Mouse (Mus musculus): ENCODE measurements around the gene Mif. TPM values are rescaled to one million over a fixed set of nuclear protein-coding genes. Genes with fewer than 3 reads are reported as not detected.

The Mif gene
- polyA plus RNA-seq, 2 experiments: 1,598 to 1,684 TPM

GRCm38 (mm10) chr10:75857598-75857997 is 2.4 kb downstream of the Mif start:
- Histone ChIP-seq H3K27me3 (ENCODE audit: control insufficient read depth, insufficient read depth, low read length) (no peaks in the 10 kb centered on the region), H3K4me1 (ENCODE audit: control insufficient read depth, insufficient read depth, low read length) (peaks cover 16% of the 10 kb centered on the region), H3K4me3 (replicated peaks; ENCODE audit: low read length) (no peak overlapping the region), H3K9me3 (ENCODE audit: control insufficient read depth, low read length) (no peaks in the 10 kb centered on the region), H3K4me2 (replicated peaks; ENCODE audit: low read depth, low read length, severe bottlenecking) (no peak overlapping the region), H3K27ac (replicated peaks; ENCODE audit: low read depth, low read length) (no peak overlapping the region), H3K36me3 (ENCODE audit: control insufficient read depth, insufficient read depth, low read length) (peaks cover 20% of the 10 kb centered on the region), H3K9ac (ENCODE audit: low read depth, low read length, severe bottlenecking) (no peak overlapping the region)
- DNase-seq (ENCODE audit: low spot score) (no peak), ATAC-seq (ENCODE audit: low FRiP score, low read depth) (no peak)
- 94% methylated on average over 4 of the region's 4 CpGs for WGBS
- TF ChIP-seq POLR2A (IDR thresholded peaks at IDR 0.05; ENCODE audit: borderline replicate concordance, extremely low read depth, insufficient read depth, insufficient read length): no peak

- no peak overlapping the region for H3K27ac ChIP-seq (replicated peaks; ENCODE audit: low read depth, low read length)
- H3K4me3 ChIP-seq (replicated peaks; ENCODE audit: low read length): no peak overlapping the region
- no peaks in the 10 kb centered on the region for H3K27me3 ChIP-seq (ENCODE audit: control insufficient read depth, insufficient read depth, low read length)
- no peak for TF ChIP-seq POLR2A (IDR thresholded peaks at IDR 0.05; ENCODE audit: borderline replicate concordance, extremely low read depth, insufficient read depth, insufficient read length)
- ATAC-seq (ENCODE audit: low FRiP score, low read depth): no peak
- DNase-seq (ENCODE audit: low spot score): no peak
- peaks cover 16% of the 10 kb centered on the region for H3K4me1 ChIP-seq (ENCODE audit: control insufficient read depth, insufficient read depth, low read length)
- no peak overlapping the region for H3K9ac ChIP-seq (ENCODE audit: low read depth, low read length, severe bottlenecking)
- no peaks in the 10 kb centered on the region for H3K9me3 ChIP-seq (ENCODE audit: control insufficient read depth, low read length)
- WGBS: 73% methylated on average over 3 of the region's 3 CpGs
- H3K4me2 ChIP-seq (replicated peaks; ENCODE audit: low read depth, low read length, severe bottlenecking): no peak overlapping the region
- H3K36me3 ChIP-seq (ENCODE audit: control insufficient read depth, insufficient read depth, low read length): peaks cover 20% of the 10 kb centered on the region
These were observed 3.1 kb downstream of the Mif start for GRCm38 (mm10) chr10:75856976-75857375.

- no peak overlapping the region for H3K4me2 ChIP-seq (replicated peaks; ENCODE audit: low read depth, low read length, severe bottlenecking)
- H3K36me3 ChIP-seq (ENCODE audit: control insufficient read depth, insufficient read depth, low read length): peaks cover 20% of the 10 kb centered on the region
- no peak for ATAC-seq (ENCODE audit: low FRiP score, low read depth)
- 78% methylated on average over 11 of the region's 11 CpGs for WGBS
- no peak for TF ChIP-seq POLR2A (IDR thresholded peaks at IDR 0.05; ENCODE audit: borderline replicate concordance, extremely low read depth, insufficient read depth, insufficient read length)
- H3K9me3 ChIP-seq (ENCODE audit: control insufficient read depth, low read length): no peaks in the 10 kb centered on the region
- no peak for DNase-seq (ENCODE audit: low spot score)
- no peak overlapping the region for H3K9ac ChIP-seq (ENCODE audit: low read depth, low read length, severe bottlenecking)
- H3K4me3 ChIP-seq (replicated peaks; ENCODE audit: low read length): no peak overlapping the region
- H3K27me3 ChIP-seq (ENCODE audit: control insufficient read depth, insufficient read depth, low read length): no peaks in the 10 kb centered on the region
- H3K4me1 ChIP-seq (ENCODE audit: control insufficient read depth, insufficient read depth, low read length): peaks cover 21% of the 10 kb centered on the region
- no peak overlapping the region for H3K27ac ChIP-seq (replicated peaks; ENCODE audit: low read depth, low read length)
These were observed 3.7 kb downstream of the Mif start for GRCm38 (mm10) chr10:75856155-75856907.

GRCm38 (mm10) chr10:75855416-75855981 is 4.5 kb downstream of the Mif start:
- WGBS: 86% methylated on average over 15 of the region's 15 CpGs
- Histone ChIP-seq H3K4me3 (replicated peaks; ENCODE audit: low read length) (no peak overlapping the region), H3K36me3 (ENCODE audit: control insufficient read depth, insufficient read depth, low read length) (peaks cover 20% of the 10 kb centered on the region), H3K4me1 (ENCODE audit: control insufficient read depth, insufficient read depth, low read length) (peaks cover 22% of the 10 kb centered on the region), H3K27me3 (ENCODE audit: control insufficient read depth, insufficient read depth, low read length) (no peaks in the 10 kb centered on the region), H3K4me2 (replicated peaks; ENCODE audit: low read depth, low read length, severe bottlenecking) (no peak overlapping the region), H3K9ac (ENCODE audit: low read depth, low read length, severe bottlenecking) (no peak overlapping the region), H3K27ac (replicated peaks; ENCODE audit: low read depth, low read length) (no peak overlapping the region), H3K9me3 (ENCODE audit: control insufficient read depth, low read length) (no peaks in the 10 kb centered on the region)
- no peak for DNase-seq (ENCODE audit: low spot score)
- no peak for ATAC-seq (ENCODE audit: low FRiP score, low read depth)
- no peak for TF ChIP-seq POLR2A (IDR thresholded peaks at IDR 0.05; ENCODE audit: borderline replicate concordance, extremely low read depth, insufficient read depth, insufficient read length)

- Histone ChIP-seq H3K4me3 (replicated peaks; ENCODE audit: low read length) (no peak overlapping the region), H3K27ac (replicated peaks; ENCODE audit: low read depth, low read length) (no peak overlapping the region), H3K9ac (ENCODE audit: low read depth, low read length, severe bottlenecking) (no peak overlapping the region), H3K36me3 (ENCODE audit: control insufficient read depth, insufficient read depth, low read length) (peaks cover 20% of the 10 kb centered on the region), H3K4me1 (ENCODE audit: control insufficient read depth, insufficient read depth, low read length) (peaks cover 20% of the 10 kb centered on the region), H3K4me2 (replicated peaks; ENCODE audit: low read depth, low read length, severe bottlenecking) (no peak overlapping the region), H3K9me3 (ENCODE audit: control insufficient read depth, low read length) (no peaks in the 10 kb centered on the region), H3K27me3 (ENCODE audit: control insufficient read depth, insufficient read depth, low read length) (no peaks in the 10 kb centered on the region)
- no peak for TF ChIP-seq POLR2A (IDR thresholded peaks at IDR 0.05; ENCODE audit: borderline replicate concordance, extremely low read depth, insufficient read depth, insufficient read length)
- DNase-seq (ENCODE audit: low spot score) (no peak), ATAC-seq (ENCODE audit: low FRiP score, low read depth) (no peak)
- WGBS: 89% methylated on average over 6 of the region's 6 CpGs
These were observed 5.2 kb downstream of the Mif start for GRCm38 (mm10) chr10:75854791-75855190.

Data from limb, embryonic 14.5 days (tissue).